Mouse (Mus musculus) adrenal gland, adult 10 weeks (tissue): ENCODE data around the gene Dact1. TPM values are rescaled to one million over a fixed set of nuclear protein-coding genes. Genes with fewer than 3 reads are reported as not detected.

Experiments
- polyA plus RNA-seq: library from polyadenylated mRNA; stranded (reverse); fragments of 350-450 nt; fragmentation: Illumina TruSeq; extraction: RNeasy Lipid Tissue Mini Kit (QIAGEN cat#74804); gene quantifications from one replicate; pipeline ENCODE4 v1.2.3, GENCODE M21; 2014; ENCODE audit warnings: low read depth, low replicate concordance

Dact1 gene
- polyA plus RNA-seq = 14.0 TPM

DNA sequence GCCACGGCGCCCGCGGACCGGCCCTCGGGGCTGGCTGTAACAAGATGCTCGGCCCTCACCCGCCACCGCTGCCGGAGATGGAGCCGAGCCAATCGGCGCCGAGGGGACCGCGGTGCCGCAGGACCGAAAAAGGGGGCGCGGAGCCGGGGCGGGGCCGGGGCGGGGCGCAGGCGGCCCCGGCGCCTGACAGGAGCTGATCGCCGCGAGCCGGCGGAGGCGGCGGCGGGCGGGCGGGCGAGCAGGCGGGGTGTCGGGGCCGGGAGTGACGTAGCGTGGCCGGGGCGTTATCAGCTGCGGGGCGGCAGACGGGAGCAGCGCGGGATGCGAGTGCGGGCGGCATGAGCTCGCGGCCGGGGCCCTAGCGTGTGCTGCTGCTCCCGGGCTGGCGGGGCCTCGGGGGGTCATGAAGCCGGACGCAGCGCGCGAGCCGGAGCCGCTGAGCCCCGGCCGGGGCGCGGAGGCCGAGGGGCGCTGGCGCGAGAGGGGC is at the start of gene Dact1:
Gene Dact1 (plus strand): TSS at position 304 of the 487 bp plus-strand sequence.

Other genes with a start within 250 kb of the Dact1 start
- gene Tomm20l, start 198.5 kb upstream of the Dact1 start, polyA plus RNA-seq = 1.5 TPM
- 99.3 TPM for gene Timm9, start 173.2 kb upstream of the Dact1 start, polyA plus RNA-seq
- gene 2700049A03Rik, start 173.0 kb upstream of the Dact1 start, polyA plus RNA-seq = 18.7 TPM